Mouse (Mus musculus) forebrain, postnatal 0 days (tissue): ENCODE data around the gene Ism2. TPM values are rescaled to one million over a fixed set of nuclear protein-coding genes. Genes with fewer than 3 reads are reported as not detected.

ENCODE experiments used
- ATAC-seq: fragments of 200-750 bp; cut with Nextera tagmentation; 2 replicates; pipeline ENCODE4 v1.8.0; 2017; ENCODE audit warnings: mild to moderate bottlenecking, moderate library complexity
- DNase-seq: peaks from one replicate; pipeline ENCODE4 v3.0.0-alpha.2; 2015
- H3K27ac ChIP-seq: fragments of 300-500 bp; sonication (generic); 2 replicates; pipeline ENCODE4 v1.5.1; 2014; ENCODE audit warnings: low read depth, mild to moderate bottlenecking, antibody characterized with exemption, low read length, moderate library complexity, mixed read lengths
- H3K27me3 ChIP-seq: fragments of 300-500 bp; sonication (generic); 2 replicates; pipeline ENCODE4 v1.6.1; 2014; ENCODE audit warnings: mild to moderate bottlenecking, low read length, mixed read lengths; ENCODE audit not compliant: insufficient read depth
- H3K36me3 ChIP-seq: fragments of 300-500 bp; sonication (generic); 2 replicates; pipeline ENCODE4 v1.6.1; 2014; ENCODE audit warnings: mild to moderate bottlenecking, moderate library complexity; ENCODE audit not compliant: insufficient read depth
- H3K4me1 ChIP-seq: fragments of 300-500 bp; sonication (generic); 2 replicates; pipeline ENCODE4 v1.6.1; 2014; ENCODE audit warnings: antibody characterized with exemption; ENCODE audit not compliant: insufficient read depth
- H3K4me2 ChIP-seq: fragments of 300-500 bp; sonication (generic); 2 replicates; pipeline ENCODE4 v1.6.1; 2014; ENCODE audit warnings: low read depth, mild to moderate bottlenecking, moderate library complexity
- H3K4me3 ChIP-seq: fragments of 300-500 bp; sonication (generic); 2 replicates; pipeline ENCODE4 v1.5.1; 2014; ENCODE audit warnings: low read depth, low read length, mixed read lengths
- H3K9ac ChIP-seq: fragments of 300-500 bp; sonication (generic); 2 replicates; pipeline ENCODE4 v1.6.1; 2014; ENCODE audit warnings: mild to moderate bottlenecking
- H3K9me3 ChIP-seq: fragments of 300-500 bp; sonication (generic); 2 replicates; pipeline ENCODE4 v1.6.1; 2016; ENCODE audit warnings: low read length
- CTCF ChIP-seq: sonication (generic); IDR thresholded peaks from 2 replicates; pipeline ENCODE4 v1.5.1; 2016; ENCODE audit warnings: antibody characterized with exemption, control low read depth, low read depth
- WGBS: fragments of 180-500 bp; shearing (Covaris S2); extraction: QIAGEN DNeasy Blood & Tissue Kit; methylation state at CpG from one replicate; pipeline ENCODE4 v1.1.7; 2014; 5-methylcytosine and 5-hydroxymethylcytosine counted together
- microRNA-seq, 2 experiments: library from miRNA; unstranded; fragments of <30 nt; microRNA quantifications; one replicate each; pipeline ENCODE4; 2016
- polyA plus RNA-seq: library from polyadenylated mRNA; unstranded; fragments of >200 nt; fragmentation: Nextera tagmentation; extraction: Ambion mirVana; gene quantifications from 2 replicates; pipeline ENCODE4 v1.2.1, GENCODE M21; 2015
- total RNA-seq: library from RNA; depleted of rRNA; stranded (reverse); fragments of >200 nt; gene quantifications from 2 replicates; pipeline ENCODE4 v1.2.3, GENCODE M21; 2014; rRNA removed

Ism2 gene
- total and polyA plus RNA-seq, 2 experiments from 2014 or later = 1.1 to 1.8 TPM

DNA sequence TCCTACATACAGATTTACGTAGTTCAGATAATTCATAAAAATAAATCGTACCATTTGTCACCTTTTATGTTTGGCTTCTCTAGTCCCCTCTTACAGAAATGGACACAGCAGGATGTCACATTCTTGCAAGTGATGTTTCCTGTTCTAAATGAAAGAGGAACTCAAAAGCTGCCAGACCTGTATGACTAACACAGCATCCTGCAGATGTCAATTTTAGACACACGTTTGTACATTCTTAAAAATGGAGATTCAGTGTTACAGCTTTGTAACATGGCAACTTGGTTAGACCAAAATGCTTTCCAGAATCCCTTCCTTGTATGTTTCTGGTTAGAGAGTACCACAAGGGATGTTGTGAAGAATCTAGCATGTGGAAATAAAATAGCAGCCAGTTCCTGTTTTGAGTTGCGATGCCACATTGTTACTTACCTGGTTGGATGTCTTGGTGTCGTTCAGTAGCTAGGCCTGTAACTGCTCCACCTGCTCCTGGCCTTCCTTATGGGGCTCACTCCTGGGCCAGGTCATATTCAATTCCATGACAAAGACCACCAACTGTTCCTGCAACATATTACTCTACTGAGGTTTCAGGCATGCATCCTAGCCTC, 62.5 kb downstream of the Ism2 start:
- no peak overlapping the region for H3K9ac ChIP-seq
- H3K4me3 ChIP-seq = no peak overlapping the region
- peaks cover 35% of the 10 kb centered on the region for H3K36me3 ChIP-seq
- H3K4me1 ChIP-seq = no peaks in the 10 kb centered on the region
- ATAC-seq (no peak), DNase-seq (no peak)
- no peaks in the 10 kb centered on the region for H3K27me3 ChIP-seq
- 89% methylated on average over 5 of the region's 5 CpGs for WGBS
- no peak for TF ChIP-seq CTCF
- no peaks in the 10 kb centered on the region for H3K9me3 ChIP-seq
- H3K27ac ChIP-seq = no peak overlapping the region
- no peak overlapping the region for H3K4me2 ChIP-seq

DNA sequence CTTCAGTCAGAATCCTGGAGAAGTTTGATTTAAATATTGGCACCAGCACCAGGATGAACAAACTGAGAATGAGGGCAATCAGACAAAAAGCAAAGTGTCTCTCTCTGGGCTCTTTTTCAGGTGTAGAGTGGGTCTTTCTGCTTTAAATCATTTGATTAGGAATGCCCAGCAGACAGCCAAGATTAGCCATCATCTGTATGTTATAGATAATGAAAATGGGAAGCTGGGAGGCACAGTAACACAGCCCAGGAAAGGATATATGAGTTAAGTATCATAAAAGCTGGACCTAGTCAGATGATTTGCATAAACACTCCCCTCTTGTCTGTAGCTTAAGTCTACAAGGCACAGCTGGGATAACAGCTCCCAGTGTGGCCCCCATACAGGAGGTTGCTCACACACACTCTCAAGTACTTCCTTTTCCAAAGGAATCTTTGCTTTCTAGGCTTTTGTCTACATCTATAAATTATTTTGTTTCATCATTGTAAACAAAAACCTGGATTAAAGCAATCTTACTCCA, 69.1 kb downstream of the Ism2 start:
- no peak for ATAC-seq
- Histone ChIP-seq H3K4me3 (no peak overlapping the region), H3K9ac (no peak overlapping the region), H3K4me2 (no peak overlapping the region), H3K36me3 (no peaks in the 10 kb centered on the region), H3K4me1 (no peaks in the 10 kb centered on the region), H3K27me3 (no peaks in the 10 kb centered on the region), H3K9me3 (no peaks in the 10 kb centered on the region), H3K27ac (no peak overlapping the region)
- no peak for DNase-seq
- TF ChIP-seq CTCF = no peak

DNA sequence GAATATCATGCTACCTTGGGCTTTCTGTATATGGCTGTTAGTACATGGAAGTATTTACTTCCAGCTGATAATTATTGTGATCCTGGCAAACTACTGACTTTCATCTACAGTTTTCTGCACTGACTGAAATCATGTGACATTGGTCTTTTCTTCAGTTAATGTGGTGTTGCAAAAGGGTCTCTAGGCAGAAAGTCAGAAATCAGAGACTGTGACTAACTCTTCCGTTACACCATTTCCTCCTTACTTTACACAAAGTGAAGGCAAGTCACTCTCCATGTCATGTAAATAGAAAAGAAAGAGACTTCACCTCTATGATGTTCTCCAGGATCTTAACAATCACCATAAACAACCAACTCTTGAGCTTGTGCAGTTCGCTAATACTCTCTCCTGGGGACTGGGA, 69.9 kb downstream of the Ism2 start:
- no peak overlapping the region for H3K27ac ChIP-seq
- H3K9ac ChIP-seq = no peak overlapping the region
- ATAC-seq = no peak
- no peaks in the 10 kb centered on the region for H3K4me1 ChIP-seq
- no peaks in the 10 kb centered on the region for H3K36me3 ChIP-seq
- no peak overlapping the region for H3K4me2 ChIP-seq
- 91% methylated on average over 2 of the region's 2 CpGs for WGBS
- no peak overlapping the region for H3K4me3 ChIP-seq
- TF ChIP-seq CTCF = no peak
- no peaks in the 10 kb centered on the region for H3K27me3 ChIP-seq
- H3K9me3 ChIP-seq = no peaks in the 10 kb centered on the region
- DNase-seq = no peak

Small RNA genes lying within 50 kb of the gene (microRNA-seq; reads per million reads assigned to microRNA genes)
- gene Gm47293 = 0 reads per million in 2 experiments

Other genes starting within 250 kb of the Ism2 start
- gene Ngb, start 197.2 kb downstream of the Ism2 start, total RNA-seq = 9.2 and 9.9 TPM in 2 replicates
- gene Ngb, start 197.2 kb downstream of the Ism2 start, polyA plus RNA-seq = 7.1 and 12.2 TPM in 2 replicates
- 49.3 and 57.6 TPM in 2 replicates for gene Gstz1, start 152.5 kb downstream of the Ism2 start, total RNA-seq
- 44.4 and 44.5 TPM in 2 replicates for gene Gstz1, start 152.5 kb downstream of the Ism2 start, polyA plus RNA-seq
- 23.3 and 32.5 TPM in 2 replicates for gene Pomt2, start 151.7 kb downstream of the Ism2 start, total RNA-seq
- gene Pomt2, start 151.7 kb downstream of the Ism2 start, polyA plus RNA-seq = 9.0 and 10.8 TPM in 2 replicates
- 1.0 and 7.4 TPM in 2 replicates for gene Samd15, start 100.0 kb downstream of the Ism2 start, total RNA-seq
- gene Samd15, start 100.0 kb downstream of the Ism2 start, polyA plus RNA-seq = 1.5 and 1.8 TPM in 2 replicates
- gene Tmed8, start 99.3 kb downstream of the Ism2 start, total RNA-seq = 13.9 and 16.4 TPM in 2 replicates
- gene Tmed8, start 99.3 kb downstream of the Ism2 start, polyA plus RNA-seq = 2.0 and 3.2 TPM in 2 replicates
- 0.48 and 0.62 TPM in 2 replicates for gene Noxred1, start 61.0 kb downstream of the Ism2 start, total RNA-seq
- 0.21 TPM in 1 of 2 replicates, not detected in the other for gene Noxred1, start 61.0 kb downstream of the Ism2 start, polyA plus RNA-seq
- gene Vipas39, start 33.4 kb downstream of the Ism2 start, total RNA-seq = 77.6 and 79.4 TPM in 2 replicates
- gene Vipas39, start 33.4 kb downstream of the Ism2 start, polyA plus RNA-seq = 54.6 and 57.7 TPM in 2 replicates
- 137 and 184 TPM in 2 replicates for gene Ahsa1, start 33.2 kb downstream of the Ism2 start, total RNA-seq
- 171 and 187 TPM in 2 replicates for gene Ahsa1, start 33.2 kb downstream of the Ism2 start, polyA plus RNA-seq
- 53.5 and 69.2 TPM in 2 replicates for gene Sptlc2, start 88.7 kb upstream of the Ism2 start, total RNA-seq
- gene Sptlc2, start 88.7 kb upstream of the Ism2 start, polyA plus RNA-seq = 73.1 and 84.9 TPM in 2 replicates
- 63.9 and 86.4 TPM in 2 replicates for gene Slirp, start 144.2 kb upstream of the Ism2 start, total RNA-seq
- gene Slirp, start 144.2 kb upstream of the Ism2 start, polyA plus RNA-seq = 208 and 262 TPM in 2 replicates
- gene Alkbh1, start 144.3 kb upstream of the Ism2 start, total RNA-seq = 40.1 and 40.4 TPM in 2 replicates
- 18.0 and 28.6 TPM in 2 replicates for gene Alkbh1, start 144.3 kb upstream of the Ism2 start, polyA plus RNA-seq
- gene Snw1, start 172.6 kb upstream of the Ism2 start, total RNA-seq = 72.2 and 79.6 TPM in 2 replicates
- gene Snw1, start 172.6 kb upstream of the Ism2 start, polyA plus RNA-seq = 95.6 and 109 TPM in 2 replicates
- not detected in 2 replicates for gene Gm5788, start 195.0 kb upstream of the Ism2 start, total RNA-seq
- not detected in 2 replicates for gene Gm5788, start 195.0 kb upstream of the Ism2 start, polyA plus RNA-seq
- not detected in 2 replicates for gene Gm8300, start 214.6 kb upstream of the Ism2 start, total RNA-seq
- gene Gm8300, start 214.6 kb upstream of the Ism2 start, polyA plus RNA-seq = not detected in 2 replicates